Mouse (Mus musculus): Measurements from ENCODE around the gene Trpc4ap.

The Trpc4ap gene

DNA sequence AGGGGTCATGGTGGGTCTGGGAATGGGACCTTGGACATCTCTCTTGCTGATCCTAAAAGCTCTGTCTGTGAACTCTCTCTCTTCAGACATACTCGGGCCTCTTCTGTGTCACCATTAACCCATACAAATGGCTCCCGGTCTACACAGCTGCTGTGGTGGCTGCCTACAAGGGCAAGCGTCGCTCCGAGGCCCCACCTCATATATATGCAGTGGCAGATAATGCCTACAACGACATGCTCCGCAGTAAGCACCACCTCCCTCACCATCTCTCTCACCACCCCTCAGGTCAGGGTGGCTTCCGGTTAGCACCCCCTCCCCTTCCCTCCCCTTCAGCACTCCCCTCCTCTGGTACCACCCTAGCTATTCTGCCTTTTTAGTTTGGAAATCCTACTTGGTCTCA is 78.2 kb downstream of the Trpc4ap start:
- no peak for DNase-seq (ENCODE audit: low spot score in 2 of 2)

DNA sequence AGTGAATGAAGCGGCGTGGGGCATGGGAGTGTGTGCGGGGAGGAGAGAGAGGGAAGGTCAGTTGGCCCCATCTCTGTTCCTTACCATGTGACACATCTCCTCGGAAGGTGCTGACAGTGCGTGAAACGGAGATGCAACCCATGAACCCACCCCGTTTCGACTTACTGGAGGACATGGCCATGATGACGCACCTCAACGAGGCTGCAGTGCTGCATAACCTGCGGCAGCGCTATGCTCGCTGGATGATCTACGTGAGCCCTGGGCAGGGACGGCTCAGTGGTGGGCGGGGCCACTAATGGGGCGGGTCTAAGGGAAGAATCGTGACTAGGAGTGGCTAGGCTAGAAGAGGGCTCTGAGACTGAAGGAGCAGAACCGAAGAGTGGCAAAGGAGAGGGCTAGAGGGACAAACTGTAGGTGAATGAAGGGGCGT is 78.8 kb downstream of the Trpc4ap start:
- peak; percentile 77 to 91 for DNase-seq (ENCODE audit: low spot score in 2 of 2)

DNA sequence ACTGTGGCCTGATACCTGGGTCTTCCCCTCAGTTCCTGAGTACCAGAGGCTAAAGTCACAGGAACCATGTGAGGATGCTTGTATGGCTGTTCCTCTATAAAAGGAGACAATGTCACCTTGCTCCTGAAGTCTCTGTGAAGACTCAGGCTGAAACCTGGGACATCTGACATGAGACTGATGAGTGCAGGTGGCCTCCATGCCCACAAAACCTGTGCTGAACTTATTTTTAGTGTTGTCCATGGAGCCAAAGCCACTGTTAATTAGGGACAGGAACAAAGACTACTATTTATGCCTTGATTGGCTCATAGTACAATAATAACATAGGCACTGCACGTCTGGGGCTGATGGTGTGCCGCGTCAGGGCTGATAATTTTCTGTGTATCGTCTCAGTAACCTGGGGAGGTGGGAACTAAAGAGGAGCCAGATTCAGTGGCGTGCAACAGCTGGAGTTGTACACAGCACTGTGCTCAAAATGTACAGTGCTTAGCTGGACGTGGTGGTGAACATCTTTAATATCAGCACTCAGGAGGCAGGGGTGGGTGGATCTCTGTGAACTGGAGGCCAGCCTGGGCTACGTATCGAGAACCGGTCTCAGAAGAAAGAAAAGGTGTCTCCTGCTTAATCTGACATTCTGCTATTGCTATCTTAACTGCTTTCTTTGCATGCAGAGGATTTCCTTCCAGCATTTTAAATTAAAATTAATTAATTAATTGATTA is 80.2 kb downstream of the Trpc4ap start:
- DNase-seq (ENCODE audit: low spot score in 2 of 2): no peak

DNA sequence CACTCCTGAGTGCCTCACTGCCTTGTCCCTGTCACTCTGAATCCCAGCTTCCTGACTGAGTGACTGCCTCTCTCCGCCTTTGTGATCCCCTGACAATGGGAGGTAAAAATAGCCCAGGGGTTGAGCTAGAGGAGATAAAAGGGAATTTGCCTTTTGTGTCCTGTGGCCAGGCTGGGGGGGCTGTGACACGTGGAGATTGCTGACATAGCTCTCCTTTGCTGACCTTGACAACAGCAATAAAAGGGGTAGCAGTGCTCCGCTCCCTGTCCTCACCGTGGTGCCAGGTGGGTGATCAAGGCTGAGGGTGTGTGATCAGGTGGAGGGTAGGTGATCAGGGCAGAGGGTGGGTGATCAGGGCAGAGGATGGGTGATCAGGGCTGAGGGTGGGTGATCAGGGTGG is 81.2 kb downstream of the Trpc4ap start, which contains the start of gene Myh7b:
Gene Myh7b (plus strand): TSS at position 235 of the 400 bp plus-strand sequence.
- no peak for DNase-seq (ENCODE audit: low spot score in 2 of 2)

DNA sequence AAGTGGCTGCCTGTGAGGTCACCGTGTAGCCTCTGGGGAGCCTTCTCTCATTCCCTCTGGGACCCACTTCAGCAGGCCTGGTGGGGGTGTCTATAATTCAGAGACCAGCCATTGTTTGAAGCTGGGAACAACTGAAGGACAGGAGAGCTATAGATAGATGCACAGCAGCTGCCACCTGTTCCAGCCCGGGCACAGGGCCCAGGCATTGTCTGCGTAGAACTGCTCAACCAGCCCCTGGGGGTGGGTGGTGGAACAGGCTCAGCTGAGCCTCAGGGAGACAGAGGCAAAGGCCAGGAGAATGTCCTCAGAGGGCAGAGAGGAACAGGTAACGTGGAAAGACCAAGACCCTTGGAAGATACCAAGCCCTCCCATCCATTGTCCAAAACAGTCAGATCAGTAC is 85.8 kb downstream of the Trpc4ap start:
- DNase-seq (ENCODE audit: low spot score in 2 of 2): no peak

DNA sequence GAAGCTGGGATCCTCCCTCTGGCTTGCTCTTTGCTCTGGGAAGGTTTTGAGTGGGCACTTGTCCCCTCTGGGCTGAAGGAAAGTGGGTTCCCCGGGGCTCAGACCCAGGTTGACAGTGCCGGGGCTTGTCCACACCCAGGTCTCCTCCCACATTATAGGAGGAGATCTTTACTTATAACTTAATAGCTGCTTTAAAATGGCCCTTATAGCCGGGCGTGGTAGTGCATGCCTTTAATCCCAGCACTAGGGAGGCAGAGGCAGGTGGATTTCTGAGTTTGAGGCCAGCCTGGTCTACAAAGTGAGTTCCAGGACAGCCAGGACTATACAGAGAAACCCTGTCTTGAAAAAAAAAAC is 87.0 kb downstream of the Trpc4ap start:
- peak in 1 of 2 experiments; percentile 42 for DNase-seq (ENCODE audit: low spot score in 2 of 2)

DNA sequence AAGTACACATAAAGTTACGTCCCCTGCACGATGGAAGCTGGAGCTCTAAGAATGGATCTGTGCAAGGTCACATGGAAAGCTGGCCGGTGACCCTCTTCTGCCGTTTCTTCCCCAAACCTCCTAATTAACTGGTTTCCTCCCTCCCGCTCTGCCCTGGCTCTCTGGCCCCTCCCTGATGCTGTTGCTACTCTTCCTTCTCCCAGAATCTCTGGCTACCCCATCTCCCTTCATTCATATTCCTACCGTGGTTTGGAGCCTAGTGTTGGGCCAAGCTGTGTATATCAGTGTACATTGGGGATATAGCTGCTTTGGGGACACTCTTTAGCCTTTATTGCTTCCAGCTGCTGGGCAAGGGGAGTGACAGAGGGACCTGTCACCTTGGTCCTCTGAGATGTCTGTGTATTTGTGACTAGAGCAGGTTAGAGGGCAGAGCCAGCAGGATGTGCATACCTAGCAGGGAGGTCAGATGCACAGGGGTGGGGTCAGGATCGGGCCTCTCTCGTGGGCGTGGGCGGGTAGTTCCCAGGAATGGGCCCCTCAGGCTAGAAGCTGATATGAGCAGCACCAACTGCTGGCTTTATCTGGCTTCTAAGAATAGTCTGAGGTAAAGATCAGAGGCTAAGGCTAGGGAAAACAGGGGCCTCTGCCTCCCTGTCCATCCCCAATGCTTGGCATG is 87.5 kb downstream of the Trpc4ap start:
- no peak for DNase-seq (ENCODE audit: low spot score in 2 of 2)

DNA sequence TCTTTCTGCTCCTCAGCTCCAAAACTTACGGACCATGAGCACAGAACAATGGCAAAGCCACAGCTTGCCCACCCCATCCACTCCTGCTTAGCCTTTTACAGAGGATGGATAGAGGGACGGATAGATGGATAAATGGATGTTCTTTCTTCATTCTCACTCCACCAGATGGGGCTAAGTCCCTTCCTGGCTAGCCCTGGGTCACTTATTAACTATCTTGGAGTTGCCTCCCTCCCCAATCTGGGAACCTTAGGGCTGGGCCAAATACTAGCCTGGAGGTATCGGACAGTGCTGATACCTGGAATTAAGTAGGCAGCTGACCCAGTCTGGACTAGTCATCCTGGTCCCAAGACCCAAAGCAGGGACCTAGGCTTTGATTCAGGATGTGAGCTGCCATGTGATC is 88.5 kb downstream of the Trpc4ap start:
- DNase-seq (ENCODE audit: low spot score in 2 of 2): no peak

DNA sequence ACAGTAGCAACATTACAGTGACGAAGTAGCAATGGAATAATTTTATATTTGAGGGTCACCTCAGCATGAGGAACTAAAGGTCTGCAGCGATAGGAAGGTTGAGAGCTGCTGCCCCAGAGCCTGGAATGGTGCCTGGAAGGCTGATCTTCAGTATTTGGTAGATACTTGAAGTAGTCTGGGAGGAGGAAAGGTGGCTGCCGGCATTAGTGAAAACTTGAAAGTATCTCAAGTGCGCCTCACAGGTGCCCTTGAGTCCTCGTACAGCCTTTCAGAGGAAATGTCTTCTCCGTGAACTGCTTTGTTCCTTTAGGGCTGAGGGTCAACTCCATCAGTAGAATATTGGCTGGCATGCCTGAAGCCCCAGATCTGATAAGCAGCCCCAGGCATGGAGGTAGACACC is 96.7 kb downstream of the Trpc4ap start:
- no peak for DNase-seq (ENCODE audit: low spot score in 2 of 2)

DNA sequence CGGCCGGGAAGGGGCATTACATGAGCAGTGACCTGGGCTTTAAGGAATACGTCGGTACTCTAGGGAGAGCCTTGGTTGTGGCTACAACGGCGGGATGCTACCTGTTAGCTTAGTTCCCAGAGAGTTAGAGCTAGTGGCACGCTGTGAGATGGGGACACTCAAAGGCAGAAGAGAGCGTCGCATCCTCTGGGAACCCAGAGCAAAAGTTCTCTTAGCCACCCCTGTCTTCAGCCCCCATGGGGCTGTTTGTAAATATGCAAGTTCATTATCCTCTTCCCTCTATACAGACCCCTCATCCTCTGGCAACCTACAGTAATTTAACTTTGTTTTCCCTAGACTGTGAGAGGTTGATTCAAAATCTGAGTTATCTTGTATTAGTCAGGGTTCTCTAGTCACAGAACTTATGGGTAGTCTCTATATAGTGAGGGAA is 99.3 kb downstream of the Trpc4ap start:
- DNase-seq (ENCODE audit: low spot score in 2 of 2): no peak

DNA sequence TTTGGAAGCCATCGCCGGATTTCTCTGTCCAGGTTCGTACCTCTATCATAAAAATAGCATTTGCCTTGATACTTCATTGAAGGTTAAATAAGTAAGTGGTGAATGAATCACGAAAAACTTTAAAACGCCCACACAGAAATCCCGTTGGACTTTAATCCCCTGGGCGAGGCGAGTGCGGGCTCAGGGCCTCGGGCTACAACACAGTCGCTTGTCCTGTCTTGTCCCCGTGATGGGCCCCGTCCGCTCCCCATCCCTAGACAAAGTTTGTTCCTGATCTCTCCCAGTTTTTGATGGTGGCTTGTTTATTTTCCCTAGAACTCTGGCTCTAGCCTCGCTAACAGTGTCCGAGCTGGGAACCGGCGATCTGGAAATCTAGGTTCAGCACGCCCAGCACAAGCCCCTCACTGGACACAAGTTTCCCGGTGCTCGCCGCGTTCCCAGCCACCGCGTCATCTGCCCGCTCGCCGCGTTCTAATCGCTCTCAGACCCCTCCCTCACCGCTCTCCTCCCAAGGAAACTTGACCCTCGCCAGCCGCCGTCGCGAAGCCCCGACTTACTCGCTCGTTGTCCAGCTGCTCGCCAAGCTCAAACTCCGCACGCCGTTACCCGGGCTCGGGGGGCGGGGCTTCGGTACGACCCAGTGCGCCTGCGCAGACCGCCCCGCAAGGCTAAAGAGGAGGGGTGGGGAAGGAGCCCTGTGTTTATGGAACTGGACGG is 99.9 kb downstream of the Trpc4ap start, which contains the start of gene Gss:
Gene Gss (minus strand): TSS at position 674 of the 717 bp plus-strand sequence.
- peak; percentile 99 to 100 for DNase-seq (ENCODE audit: low spot score in 2 of 2)

DNA sequence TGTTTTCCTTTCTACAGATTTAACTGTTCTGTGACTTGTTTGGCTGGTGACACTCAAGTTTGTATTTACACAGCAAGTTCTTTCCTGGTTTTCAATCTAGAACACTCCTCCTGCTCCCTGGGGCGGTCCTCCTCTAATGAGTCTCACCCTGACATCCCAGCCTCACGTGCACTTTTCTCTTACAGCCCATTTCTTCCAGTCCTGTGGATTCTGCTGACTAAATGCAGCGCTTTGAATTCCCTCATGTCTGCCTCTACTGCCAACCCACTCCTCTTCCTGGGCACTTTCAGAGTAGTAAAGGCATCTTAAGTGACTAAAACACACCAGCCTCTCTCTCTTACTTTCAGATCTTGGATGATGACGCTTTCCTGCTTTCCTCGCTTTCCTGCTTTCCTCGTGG is 100.5 kb downstream of the Trpc4ap start:
- DNase-seq (ENCODE audit: low spot score in 2 of 2): no peak

DNA sequence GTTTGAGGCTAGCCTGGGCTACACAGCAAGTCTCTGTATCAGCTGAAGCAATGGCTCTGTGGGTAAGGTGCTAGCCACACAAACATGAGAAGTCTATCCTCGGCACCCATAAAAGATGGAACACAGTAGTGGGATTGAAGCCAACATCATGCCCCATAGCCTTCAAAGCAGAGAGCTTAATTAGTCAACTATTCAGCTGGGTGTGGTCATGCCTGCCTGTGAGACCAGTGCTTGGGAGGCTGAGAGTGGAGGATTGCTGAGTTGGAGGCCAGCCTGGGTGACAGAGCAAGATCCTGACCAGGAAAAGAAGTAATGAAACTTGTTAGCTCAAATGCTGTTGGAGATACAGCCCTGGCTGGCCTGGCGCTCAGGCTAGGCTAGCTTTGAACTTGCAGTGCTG is 101.3 kb downstream of the Trpc4ap start:
- no peak for DNase-seq (ENCODE audit: low spot score in 2 of 2)

DNA sequence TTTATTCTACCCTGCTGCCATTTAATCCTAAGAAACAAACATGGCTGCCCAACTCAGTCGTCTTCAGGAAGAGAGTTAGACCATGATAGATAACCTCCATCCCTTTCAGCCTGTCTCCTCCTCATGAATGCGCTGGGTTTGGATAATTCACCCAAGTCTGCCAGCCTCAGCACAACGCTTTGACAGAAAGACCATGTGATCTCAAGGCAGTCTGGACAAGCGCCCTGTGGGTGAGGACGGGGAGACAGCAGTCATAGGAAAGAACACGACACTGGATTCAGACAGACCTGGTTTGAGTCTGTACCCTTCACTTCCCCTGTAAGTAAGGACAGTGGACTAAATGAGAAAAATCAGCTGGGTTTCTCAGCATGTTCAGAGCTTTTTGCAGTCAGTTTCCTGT is 102.7 kb downstream of the Trpc4ap start:
- no peak for DNase-seq (ENCODE audit: low spot score in 2 of 2)

DNA sequence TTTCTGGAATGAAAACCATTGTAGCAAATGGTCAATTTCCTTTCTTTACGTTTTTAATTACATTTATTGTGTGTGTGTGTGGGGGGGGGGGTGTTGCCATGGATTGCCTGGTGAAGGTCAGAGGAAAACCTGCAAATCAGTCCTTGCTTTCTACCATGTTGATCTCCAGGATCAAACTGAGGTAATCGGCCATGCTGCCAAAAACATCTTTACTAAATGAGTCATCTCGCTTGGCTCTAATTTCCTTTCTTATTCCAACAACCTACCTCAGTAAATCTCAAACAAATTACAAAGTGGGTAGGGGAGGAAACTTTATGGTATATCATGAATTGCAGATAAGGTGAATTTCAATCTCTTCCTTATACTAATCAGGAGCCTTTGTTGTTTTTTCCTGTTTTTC is 104.0 kb downstream of the Trpc4ap start:
- no peak for DNase-seq (ENCODE audit: low spot score in 2 of 2)

DNA sequence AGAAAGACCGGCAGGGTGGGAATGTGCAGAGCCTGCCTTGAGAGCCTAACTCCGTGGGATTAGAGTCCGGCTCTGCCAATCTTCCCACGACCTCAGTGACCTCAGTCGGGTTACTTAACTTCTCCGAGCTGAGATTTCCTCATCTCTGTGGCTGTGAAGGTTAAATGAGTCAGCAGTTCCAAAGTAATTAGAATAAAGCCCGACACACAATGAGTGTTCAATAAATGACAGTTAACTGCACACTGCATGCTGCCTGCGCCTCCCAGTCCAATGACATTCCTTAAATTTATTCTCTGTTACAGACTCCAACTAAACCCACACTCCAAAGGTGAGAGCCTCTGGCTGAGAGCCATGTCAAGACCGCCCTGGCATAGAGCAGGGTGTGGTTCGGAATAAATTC is 106.7 kb downstream of the Trpc4ap start:
- no peak for DNase-seq (ENCODE audit: low spot score in 2 of 2)

DNA sequence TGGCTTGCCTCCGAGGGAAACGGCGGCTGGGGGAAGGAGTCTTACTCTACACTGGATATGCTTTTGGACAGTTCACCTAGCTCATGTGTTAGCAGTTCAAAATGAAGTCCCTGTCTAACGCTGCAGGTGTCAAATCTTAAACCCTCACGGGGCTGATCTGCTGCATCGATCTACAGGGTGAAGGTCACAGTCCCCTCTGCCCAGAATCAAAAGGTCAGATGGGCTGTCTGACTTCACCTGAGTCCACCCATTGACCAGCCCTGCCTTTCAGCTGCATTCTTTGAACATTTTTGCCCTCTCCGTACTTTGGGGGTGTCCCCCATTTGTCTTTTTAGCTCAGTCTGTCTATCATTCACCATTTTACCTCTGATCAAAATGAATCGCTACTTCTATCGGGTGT is 107.1 kb downstream of the Trpc4ap start:
- DNase-seq (ENCODE audit: low spot score in 2 of 2): no peak
